Mouse (Mus musculus): ENCODE data around the gene Xirp1. TPM values are rescaled to one million over a fixed set of nuclear protein-coding genes. Genes with fewer than 3 reads are reported as not detected.
A peak's percentile ranks its signal among the peaks of the same experiment; 100 is the strongest.

The Xirp1 gene
- polyA plus RNA-seq (2012; rRNA removed), result 0.13 TPM in 1 of 2 replicates, not detected in the other

DNA sequence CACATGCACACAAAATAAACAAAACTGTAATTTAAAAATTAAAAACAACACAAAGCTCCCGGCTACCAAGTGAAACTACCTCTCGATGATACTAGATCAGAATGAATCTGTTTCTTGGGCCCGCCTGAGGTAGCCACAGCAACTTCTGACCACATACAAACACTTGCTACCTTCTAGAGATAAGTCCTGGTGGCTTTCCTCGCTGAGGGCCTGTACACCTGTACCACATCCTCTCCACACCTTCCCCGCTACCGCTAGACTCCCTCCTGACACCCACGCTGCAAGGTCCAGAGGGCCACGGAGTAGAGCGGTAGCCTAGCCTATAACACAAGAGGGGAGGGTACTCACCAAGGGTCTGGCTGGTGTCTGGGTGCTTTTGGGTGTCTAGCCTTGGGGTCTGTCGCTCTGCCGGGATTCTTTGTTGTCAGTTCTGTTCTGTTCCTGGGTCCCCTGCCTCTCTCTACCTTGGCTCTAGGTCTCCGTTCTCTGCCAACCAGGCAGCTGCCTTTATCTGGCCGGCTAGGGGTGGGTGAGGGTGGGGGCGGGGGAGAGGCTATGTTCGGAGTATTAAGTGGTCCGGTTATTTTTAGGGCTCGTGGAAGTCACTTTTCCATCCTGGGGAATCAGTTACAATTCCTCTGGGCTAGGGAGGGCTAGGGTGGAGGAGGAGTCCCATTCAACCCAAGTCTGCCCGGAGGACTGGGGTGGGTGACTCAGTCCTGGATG lies at the start of gene Xirp1:
Gene Xirp1, minus strand, starts transcription at position 513 of the 726 bp plus-strand sequence.
- H3K27ac ChIP-seq (ENCODE audit: insufficient read depth, low read depth, low read length), result no peak within 1 kb of the TSS
- H3K4me3 ChIP-seq (ENCODE audit: low read depth, low read length), result no peak within 1 kb of the TSS
- TF ChIP-seq POLR2A (IDR thresholded peaks at IDR 0.05; ENCODE audit: low read depth, low read length) (no peak), CTCF (IDR thresholded peaks at IDR 0.05; ENCODE audit: extremely low read depth, insufficient read length, insufficient replicate concordance, low read depth, low read length) (no peak)
- WGBS, result 79% methylated on average over 18 of the region's 18 CpGs
- no peaks in the 10 kb centered on the region for H3K4me1 ChIP-seq (ENCODE audit: control insufficient read depth, insufficient read depth, insufficient read length, low read length)
- no peaks in the 10 kb centered on the region for H3K27me3 ChIP-seq (ENCODE audit: control insufficient read depth, insufficient read depth, low read length)
- H3K36me3 ChIP-seq (ENCODE audit: control insufficient read depth, insufficient read depth, low read length), result no peaks in the 10 kb centered on the region

DNA sequence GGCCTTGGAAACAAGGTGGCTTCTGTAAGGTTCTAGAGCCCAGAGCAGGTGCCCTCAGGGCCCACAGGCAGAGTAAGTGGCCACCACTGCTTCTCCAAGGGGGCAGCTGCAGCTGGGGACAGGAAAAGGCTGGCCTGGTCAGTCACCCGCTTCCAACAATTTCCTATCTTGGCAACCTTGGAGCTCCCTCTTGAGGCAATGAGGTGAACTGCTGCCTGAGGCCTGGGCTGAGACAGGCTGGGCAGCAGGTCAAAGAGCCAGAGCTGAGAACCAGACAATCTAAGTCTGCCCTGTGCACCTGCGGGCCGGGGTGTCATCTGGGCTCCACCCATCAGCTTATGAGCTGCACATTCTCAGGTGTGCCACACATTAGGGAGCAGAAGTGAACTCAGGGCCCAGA lies 49.8 kb upstream of the Xirp1 start:
- no peak overlapping the region for H3K4me3 ChIP-seq (ENCODE audit: low read depth, low read length)
- TF ChIP-seq CTCF (IDR thresholded peaks at IDR 0.05; ENCODE audit: extremely low read depth, insufficient read length, insufficient replicate concordance, low read depth, low read length) (peak; percentile 87), POLR2A (IDR thresholded peaks at IDR 0.05; ENCODE audit: low read depth, low read length) (no peak)

DNA sequence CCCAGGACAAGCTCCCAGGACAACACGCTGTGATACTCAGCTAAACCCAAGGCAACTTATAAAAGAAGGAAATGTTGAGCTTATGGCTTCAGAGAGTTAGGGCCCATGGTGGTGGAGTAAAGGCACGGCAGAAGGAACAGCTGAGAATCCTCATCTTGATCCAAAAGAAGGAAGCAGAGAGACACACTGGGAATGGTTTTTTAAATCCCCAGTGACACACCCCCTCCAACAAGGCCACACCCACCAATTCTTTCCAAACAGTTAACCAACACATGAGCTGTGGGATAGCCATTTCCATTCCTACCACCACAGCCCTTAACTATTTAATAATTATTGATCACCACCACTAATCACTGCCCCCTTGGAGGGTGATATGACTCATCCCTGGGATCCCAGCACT lies 47.9 kb upstream of the Xirp1 start:
- no peak overlapping the region for H3K27ac ChIP-seq (ENCODE audit: insufficient read depth, low read depth, low read length)
- no peaks in the 10 kb centered on the region for H3K27me3 ChIP-seq (ENCODE audit: control insufficient read depth, insufficient read depth, low read length)
- H3K4me1 ChIP-seq (ENCODE audit: control insufficient read depth, insufficient read depth, insufficient read length, low read length), result no peaks in the 10 kb centered on the region
- TF ChIP-seq POLR2A (IDR thresholded peaks at IDR 0.05; ENCODE audit: low read depth, low read length), result no peak
- no peak for TF ChIP-seq CTCF (IDR thresholded peaks at IDR 0.05; ENCODE audit: extremely low read depth, insufficient read length, insufficient replicate concordance, low read depth, low read length)
- 71% methylated on average over 2 of the region's 2 CpGs for WGBS
- H3K36me3 ChIP-seq (ENCODE audit: control insufficient read depth, insufficient read depth, low read length), result no peaks in the 10 kb centered on the region
- H3K4me3 ChIP-seq (ENCODE audit: low read depth, low read length), result no peak overlapping the region

More for the DNA sequence above, 49.8 kb upstream of the Xirp1 start:
- Histone ChIP-seq H3K27ac (ENCODE audit: insufficient read depth, low read depth, low read length) (no peak overlapping the region), H3K4me1 (ENCODE audit: control insufficient read depth, insufficient read depth, insufficient read length, low read length) (no peaks in the 10 kb centered on the region), H3K27me3 (ENCODE audit: control insufficient read depth, insufficient read depth, low read length) (no peaks in the 10 kb centered on the region), H3K36me3 (ENCODE audit: control insufficient read depth, insufficient read depth, low read length) (no peaks in the 10 kb centered on the region)
- 3% methylated on average over 3 of the region's 3 CpGs for WGBS

DNA sequence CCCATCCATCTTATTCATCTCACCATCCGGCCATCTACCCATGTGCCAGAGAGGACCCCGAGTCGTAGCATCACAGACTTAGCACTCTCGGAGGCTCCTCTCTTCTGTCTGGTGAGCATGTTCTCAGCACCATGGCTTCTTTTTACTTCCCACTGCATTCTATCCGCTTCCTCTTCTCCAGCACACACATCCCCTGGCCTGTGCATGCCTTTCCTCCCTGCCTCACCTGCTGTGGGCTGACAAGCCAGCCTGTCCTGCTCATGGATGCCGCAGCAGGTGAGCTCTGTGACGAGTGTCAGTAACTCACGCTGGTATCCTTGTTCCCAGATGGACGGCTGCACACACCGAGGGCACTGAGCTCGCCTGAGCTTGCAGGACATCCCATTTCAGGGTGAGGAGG lies 46.4 kb upstream of the Xirp1 start, which contains the start of gene Cx3cr1:
Gene Cx3cr1, minus strand, starts transcription at position 101 of the 400 bp plus-strand sequence.
- TF ChIP-seq POLR2A (IDR thresholded peaks at IDR 0.05; ENCODE audit: low read depth, low read length), result no peak
- TF ChIP-seq CTCF (IDR thresholded peaks at IDR 0.05; ENCODE audit: extremely low read depth, insufficient read length, insufficient replicate concordance, low read depth, low read length), result no peak
- no peaks in the 10 kb centered on the region for H3K27me3 ChIP-seq (ENCODE audit: control insufficient read depth, insufficient read depth, low read length)

DNA sequence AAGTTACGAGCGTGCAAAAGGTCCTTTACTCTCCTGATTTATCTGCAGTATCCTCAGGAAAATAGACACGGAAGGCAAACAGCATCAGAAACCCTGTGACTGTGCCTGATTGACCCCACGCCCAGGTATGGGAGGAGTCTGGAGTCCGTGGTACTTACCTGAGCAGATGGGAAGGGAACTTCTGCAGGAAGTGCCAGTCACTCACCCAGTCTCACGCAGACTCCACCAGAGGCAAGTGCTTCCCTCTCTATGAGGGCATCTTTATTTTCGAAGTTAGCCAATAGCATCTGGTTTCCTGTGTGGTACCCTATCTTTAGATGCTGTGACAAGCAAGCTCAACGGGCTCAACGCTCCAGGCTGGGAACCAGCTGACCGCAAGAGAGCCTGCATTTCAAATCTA lies 44.6 kb upstream of the Xirp1 start:
- H3K27ac ChIP-seq (ENCODE audit: insufficient read depth, low read depth, low read length), result no peak overlapping the region
- H3K27me3 ChIP-seq (ENCODE audit: control insufficient read depth, insufficient read depth, low read length), result no peaks in the 10 kb centered on the region
- peak overlapping the region; percentile 5; the same call in 1 of the 2 replicates for H3K4me3 ChIP-seq (ENCODE audit: low read depth, low read length)
- 12% methylated on average over 10 of the region's 10 CpGs for WGBS
- no peaks in the 10 kb centered on the region for H3K4me1 ChIP-seq (ENCODE audit: control insufficient read depth, insufficient read depth, insufficient read length, low read length)
- TF ChIP-seq CTCF (IDR thresholded peaks at IDR 0.05; ENCODE audit: extremely low read depth, insufficient read length, insufficient replicate concordance, low read depth, low read length) (no peak), POLR2A (IDR thresholded peaks at IDR 0.05; ENCODE audit: low read depth, low read length) (no peak)
- H3K36me3 ChIP-seq (ENCODE audit: control insufficient read depth, insufficient read depth, low read length), result no peaks in the 10 kb centered on the region

More for the DNA sequence above, 46.4 kb upstream of the Xirp1 start, which contains the start of gene Cx3cr1:
- Histone ChIP-seq H3K27ac (ENCODE audit: insufficient read depth, low read depth, low read length) (no peak within 1 kb of the TSS), H3K4me3 (ENCODE audit: low read depth, low read length) (no peak within 1 kb of the TSS), H3K36me3 (ENCODE audit: control insufficient read depth, insufficient read depth, low read length) (no peaks in the 10 kb centered on the region), H3K4me1 (ENCODE audit: control insufficient read depth, insufficient read depth, insufficient read length, low read length) (no peaks in the 10 kb centered on the region)
- WGBS, result 86% methylated on average over 11 of the region's 11 CpGs

DNA sequence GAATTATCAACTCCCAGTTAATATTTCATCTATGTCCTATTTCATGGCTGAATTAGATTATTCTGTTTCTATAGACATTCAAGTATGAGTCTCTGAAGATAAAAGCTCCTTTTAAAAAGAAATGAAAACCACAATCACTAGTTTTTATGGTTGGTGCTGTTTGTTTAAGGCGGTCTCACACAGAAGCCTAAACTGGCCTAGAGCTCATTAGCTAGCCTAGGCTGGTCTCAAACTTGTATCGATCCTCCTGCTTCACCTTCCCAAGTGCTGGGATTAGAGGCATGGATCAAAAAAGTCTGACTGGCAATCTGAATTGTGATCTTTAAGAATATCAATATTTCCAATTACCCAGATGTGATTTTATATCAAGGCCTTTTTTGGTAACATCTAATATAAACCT lies 44.2 kb upstream of the Xirp1 start:
- WGBS, result 17% methylated on average over 2 of the region's 2 CpGs
- H3K4me3 ChIP-seq (ENCODE audit: low read depth, low read length), result no peak overlapping the region
- no peak overlapping the region for H3K27ac ChIP-seq (ENCODE audit: insufficient read depth, low read depth, low read length)
- H3K4me1 ChIP-seq (ENCODE audit: control insufficient read depth, insufficient read depth, insufficient read length, low read length), result no peaks in the 10 kb centered on the region
- no peaks in the 10 kb centered on the region for H3K36me3 ChIP-seq (ENCODE audit: control insufficient read depth, insufficient read depth, low read length)
- no peaks in the 10 kb centered on the region for H3K27me3 ChIP-seq (ENCODE audit: control insufficient read depth, insufficient read depth, low read length)
- TF ChIP-seq CTCF (IDR thresholded peaks at IDR 0.05; ENCODE audit: extremely low read depth, insufficient read length, insufficient replicate concordance, low read depth, low read length), result no peak
- TF ChIP-seq POLR2A (IDR thresholded peaks at IDR 0.05; ENCODE audit: low read depth, low read length), result no peak

DNA sequence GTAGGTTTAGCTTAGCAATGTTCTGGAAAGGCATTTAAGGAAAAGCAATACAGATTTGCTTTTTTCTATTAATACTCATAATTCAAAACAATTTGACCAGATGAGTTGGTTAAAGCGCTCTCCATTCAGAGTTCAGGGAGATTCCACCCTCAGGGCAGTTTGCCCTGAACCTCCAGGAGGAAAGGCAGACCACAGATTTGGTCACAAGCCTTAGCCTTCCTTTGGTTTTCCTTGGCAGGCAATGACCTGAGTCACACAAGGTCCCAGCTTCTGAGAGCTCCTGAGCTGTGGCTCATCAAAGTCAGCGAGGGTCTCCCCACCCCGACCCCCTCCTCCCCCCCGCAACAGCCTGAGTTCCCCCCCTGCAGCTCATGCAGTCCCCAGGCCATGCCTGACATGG lies 40.9 kb upstream of the Xirp1 start:
- H3K4me3 ChIP-seq (ENCODE audit: low read depth, low read length), result no peak overlapping the region
- no peaks in the 10 kb centered on the region for H3K27me3 ChIP-seq (ENCODE audit: control insufficient read depth, insufficient read depth, low read length)
- no peaks in the 10 kb centered on the region for H3K36me3 ChIP-seq (ENCODE audit: control insufficient read depth, insufficient read depth, low read length)
- 78% methylated on average over 4 of the region's 4 CpGs for WGBS
- TF ChIP-seq POLR2A (IDR thresholded peaks at IDR 0.05; ENCODE audit: low read depth, low read length) (no peak), CTCF (IDR thresholded peaks at IDR 0.05; ENCODE audit: extremely low read depth, insufficient read length, insufficient replicate concordance, low read depth, low read length) (no peak)
- no peaks in the 10 kb centered on the region for H3K4me1 ChIP-seq (ENCODE audit: control insufficient read depth, insufficient read depth, insufficient read length, low read length)
- H3K27ac ChIP-seq (ENCODE audit: insufficient read depth, low read depth, low read length), result no peak overlapping the region
